Mouse (Mus musculus): ENCODE results near the gene Ptn. TPM values are rescaled to one million over a fixed set of nuclear protein-coding genes. Genes with fewer than 3 reads are reported as not detected.

Gene Ptn
- polyA plus RNA-seq, 1 experiment from 2014 or later: 134 TPM

GRCm38 (mm10) chr6:36841701-36842100 is 31.7 kb upstream of the Ptn start:
- no peak overlapping the region for H3K9ac ChIP-seq (ENCODE audit: low read length)
- H3K9me3 ChIP-seq (ENCODE audit: control insufficient read depth, low read length): no peaks in the 10 kb centered on the region
- H3K27ac ChIP-seq (ENCODE audit: low read length): no peak overlapping the region
- ATAC-seq (ENCODE audit: low read depth): no peak
- 37% methylated on average over 3 of the region's 3 CpGs for WGBS
- H3K4me2 ChIP-seq (ENCODE audit: low read depth, low read length): no peak overlapping the region
- no peaks in the 10 kb centered on the region for H3K27me3 ChIP-seq (ENCODE audit: control insufficient read depth, insufficient read depth, low read depth, low read length)
- no peaks in the 10 kb centered on the region for H3K36me3 ChIP-seq (ENCODE audit: control insufficient read depth, insufficient read depth, low read length)
- peaks cover 7% of the 10 kb centered on the region; the same call in 1 of the 2 replicates for H3K4me1 ChIP-seq (replicated peaks; ENCODE audit: control insufficient read depth, insufficient read depth, low read length)
- H3K4me3 ChIP-seq (ENCODE audit: low read length): no peak overlapping the region

GRCm38 (mm10) chr6:36841174-36841573 is 31.2 kb upstream of the Ptn start:
- H3K4me1 ChIP-seq (replicated peaks; ENCODE audit: control insufficient read depth, insufficient read depth, low read length): peaks cover 7% of the 10 kb centered on the region; the same call in 1 of the 2 replicates
- no peak overlapping the region for H3K4me3 ChIP-seq (ENCODE audit: low read length)
- H3K36me3 ChIP-seq (ENCODE audit: control insufficient read depth, insufficient read depth, low read length): no peaks in the 10 kb centered on the region
- ATAC-seq (ENCODE audit: low read depth): no peak
- H3K27me3 ChIP-seq (ENCODE audit: control insufficient read depth, insufficient read depth, low read depth, low read length): no peaks in the 10 kb centered on the region
- no peak overlapping the region for H3K27ac ChIP-seq (ENCODE audit: low read length)
- no peak overlapping the region for H3K4me2 ChIP-seq (ENCODE audit: low read depth, low read length)
- H3K9me3 ChIP-seq (ENCODE audit: control insufficient read depth, low read length): no peaks in the 10 kb centered on the region
- H3K9ac ChIP-seq (ENCODE audit: low read length): no peak overlapping the region

- no peak overlapping the region for H3K9ac ChIP-seq (ENCODE audit: low read length)
- ATAC-seq (ENCODE audit: low read depth): no peak
- peaks cover 7% of the 10 kb centered on the region; the same call in 1 of the 2 replicates for H3K4me1 ChIP-seq (replicated peaks; ENCODE audit: control insufficient read depth, insufficient read depth, low read length)
- no peak overlapping the region for H3K4me2 ChIP-seq (ENCODE audit: low read depth, low read length)
- no peaks in the 10 kb centered on the region for H3K9me3 ChIP-seq (ENCODE audit: control insufficient read depth, low read length)
- WGBS: 92% methylated on average over 1 of the region's 1 CpGs
- no peak overlapping the region for H3K27ac ChIP-seq (ENCODE audit: low read length)
- no peaks in the 10 kb centered on the region for H3K36me3 ChIP-seq (ENCODE audit: control insufficient read depth, insufficient read depth, low read length)
- no peaks in the 10 kb centered on the region for H3K27me3 ChIP-seq (ENCODE audit: control insufficient read depth, insufficient read depth, low read depth, low read length)
- no peak overlapping the region for H3K4me3 ChIP-seq (ENCODE audit: low read length)
These were observed 28.7 kb upstream of the Ptn start for GRCm38 (mm10) chr6:36838747-36839146.

GRCm38 (mm10) chr6:36835351-36835750 is 25.3 kb upstream of the Ptn start:
- no peak overlapping the region for H3K4me2 ChIP-seq (ENCODE audit: low read depth, low read length)
- WGBS: 86% methylated on average over 3 of the region's 3 CpGs
- H3K9ac ChIP-seq (ENCODE audit: low read length): no peak overlapping the region
- H3K36me3 ChIP-seq (ENCODE audit: control insufficient read depth, insufficient read depth, low read length): no peaks in the 10 kb centered on the region
- H3K27me3 ChIP-seq (ENCODE audit: control insufficient read depth, insufficient read depth, low read depth, low read length): no peaks in the 10 kb centered on the region
- no peak overlapping the region for H3K4me3 ChIP-seq (ENCODE audit: low read length)
- no peaks in the 10 kb centered on the region for H3K4me1 ChIP-seq (replicated peaks; ENCODE audit: control insufficient read depth, insufficient read depth, low read length)
- no peaks in the 10 kb centered on the region for H3K9me3 ChIP-seq (ENCODE audit: control insufficient read depth, low read length)
- ATAC-seq (ENCODE audit: low read depth): no peak
- H3K27ac ChIP-seq (ENCODE audit: low read length): no peak overlapping the region

GRCm38 (mm10) chr6:36834695-36835265 is 24.8 kb upstream of the Ptn start:
- WGBS: 72% methylated on average over 4 of the region's 4 CpGs
- Histone ChIP-seq H3K36me3 (ENCODE audit: control insufficient read depth, insufficient read depth, low read length) (no peaks in the 10 kb centered on the region), H3K4me2 (ENCODE audit: low read depth, low read length) (no peak overlapping the region), H3K27me3 (ENCODE audit: control insufficient read depth, insufficient read depth, low read depth, low read length) (no peaks in the 10 kb centered on the region), H3K27ac (ENCODE audit: low read length) (no peak overlapping the region), H3K4me1 (replicated peaks; ENCODE audit: control insufficient read depth, insufficient read depth, low read length) (no peaks in the 10 kb centered on the region), H3K9ac (ENCODE audit: low read length) (no peak overlapping the region), H3K4me3 (ENCODE audit: low read length) (no peak overlapping the region), H3K9me3 (ENCODE audit: control insufficient read depth, low read length) (no peaks in the 10 kb centered on the region)
- ATAC-seq (ENCODE audit: low read depth): no peak

- Histone ChIP-seq H3K36me3 (ENCODE audit: control insufficient read depth, insufficient read depth, low read length) (no peaks in the 10 kb centered on the region), H3K4me3 (ENCODE audit: low read length) (no peak overlapping the region), H3K9ac (ENCODE audit: low read length) (no peak overlapping the region), H3K27ac (ENCODE audit: low read length) (no peak overlapping the region), H3K9me3 (ENCODE audit: control insufficient read depth, low read length) (no peaks in the 10 kb centered on the region), H3K27me3 (ENCODE audit: control insufficient read depth, insufficient read depth, low read depth, low read length) (no peaks in the 10 kb centered on the region), H3K4me1 (replicated peaks; ENCODE audit: control insufficient read depth, insufficient read depth, low read length) (no peaks in the 10 kb centered on the region), H3K4me2 (ENCODE audit: low read depth, low read length) (no peak overlapping the region)
- WGBS: 66% methylated on average over 4 of the region's 4 CpGs
- ATAC-seq (ENCODE audit: low read depth): 0 out of 2 replicates have a peak, but pooled peaks have one; percentile 17
These were observed 22.7 kb upstream of the Ptn start for GRCm38 (mm10) chr6:36832681-36833080.

GRCm38 (mm10) chr6:36832207-36832606 is 22.2 kb upstream of the Ptn start:
- no peak overlapping the region for H3K4me2 ChIP-seq (ENCODE audit: low read depth, low read length)

GRCm38 (mm10) chr6:36830371-36830925 is 20.4 kb upstream of the Ptn start:
- H3K36me3 ChIP-seq (ENCODE audit: control insufficient read depth, insufficient read depth, low read length): no peaks in the 10 kb centered on the region
- H3K9me3 ChIP-seq (ENCODE audit: control insufficient read depth, low read length): no peaks in the 10 kb centered on the region
- H3K9ac ChIP-seq (ENCODE audit: low read length): no peak overlapping the region
- H3K4me3 ChIP-seq (ENCODE audit: low read length): no peak overlapping the region
- no peaks in the 10 kb centered on the region for H3K4me1 ChIP-seq (replicated peaks; ENCODE audit: control insufficient read depth, insufficient read depth, low read length)
- no peak overlapping the region for H3K4me2 ChIP-seq (ENCODE audit: low read depth, low read length)
- no peaks in the 10 kb centered on the region for H3K27me3 ChIP-seq (ENCODE audit: control insufficient read depth, insufficient read depth, low read depth, low read length)
- no peak overlapping the region for H3K27ac ChIP-seq (ENCODE audit: low read length)
- no peak for ATAC-seq (ENCODE audit: low read depth)
- whole genome bisulfite sequencing: 68% methylated on average over 9 of the region's 9 CpGs

More at GRCm38 (mm10) chr6:36832207-36832606, 22.2 kb upstream of the Ptn start:
- Histone ChIP-seq H3K27me3 (ENCODE audit: control insufficient read depth, insufficient read depth, low read depth, low read length) (no peaks in the 10 kb centered on the region), H3K9me3 (ENCODE audit: control insufficient read depth, low read length) (no peaks in the 10 kb centered on the region), H3K4me1 (replicated peaks; ENCODE audit: control insufficient read depth, insufficient read depth, low read length) (no peaks in the 10 kb centered on the region), H3K27ac (ENCODE audit: low read length) (no peak overlapping the region), H3K4me3 (ENCODE audit: low read length) (no peak overlapping the region), H3K36me3 (ENCODE audit: control insufficient read depth, insufficient read depth, low read length) (no peaks in the 10 kb centered on the region), H3K9ac (ENCODE audit: low read length) (no peak overlapping the region)
- ATAC-seq (ENCODE audit: low read depth): no peak
- WGBS: 84% methylated on average over 2 of the region's 2 CpGs

- no peak overlapping the region for H3K4me3 ChIP-seq (ENCODE audit: low read length)
- no peaks in the 10 kb centered on the region for H3K36me3 ChIP-seq (ENCODE audit: control insufficient read depth, insufficient read depth, low read length)
- no peak overlapping the region; the same call in 1 of the 2 replicates for H3K4me2 ChIP-seq (ENCODE audit: low read depth, low read length)
- no peak overlapping the region for H3K9ac ChIP-seq (ENCODE audit: low read length)
- peak overlapping the region; percentile 39 for H3K27ac ChIP-seq (ENCODE audit: low read length)
- no peaks in the 10 kb centered on the region for H3K27me3 ChIP-seq (ENCODE audit: control insufficient read depth, insufficient read depth, low read depth, low read length)
- H3K4me1 ChIP-seq (replicated peaks; ENCODE audit: control insufficient read depth, insufficient read depth, low read length): peaks cover 17% of the 10 kb centered on the region
- ATAC-seq (ENCODE audit: low read depth): no peak; the same call in 1 of the 2 replicates
- no peaks in the 10 kb centered on the region for H3K9me3 ChIP-seq (ENCODE audit: control insufficient read depth, low read length)
These were observed 9.7 kb upstream of the Ptn start for GRCm38 (mm10) chr6:36819784-36820050.

All from lung, embryonic 16.5 days (tissue).